Mouse (Mus musculus): ENCODE results near the gene Wnt1. TPM values are rescaled to one million over a fixed set of nuclear protein-coding genes. Genes with fewer than 3 reads are reported as not detected.

Wnt1 gene
- polyA plus RNA-seq, 1 experiment from 2014 or later, result not detected

- Histone ChIP-seq H3K4me2 (ENCODE audit: low read length) (no peak overlapping the region), H3K36me3 (ENCODE audit: insufficient read depth, low read length) (0 out of 2 replicates have a peak, but pooled peaks cover 2% of the 10 kb centered on the region), H3K27ac (no peak overlapping the region), H3K9ac (ENCODE audit: low read depth, low read length) (no peak overlapping the region), H3K4me3 (replicated peaks; ENCODE audit: low read depth, low read length) (no peak overlapping the region), H3K9me3 (replicated peaks; ENCODE audit: low read length) (no peaks in the 10 kb centered on the region), H3K27me3 (ENCODE audit: insufficient read depth, low read length) (no peaks in the 10 kb centered on the region), H3K4me1 (replicated peaks; ENCODE audit: insufficient read depth, low read length) (0 out of 2 replicates have a peak, but pooled peaks cover 3% of the 10 kb centered on the region)
- DNase-seq (ENCODE audit: low spot score), result no peak
- ATAC-seq (replicated peaks; ENCODE audit: low FRiP score, low read depth), result no peak
- TF ChIP-seq CTCF (IDR thresholded peaks at IDR 0.05; ENCODE audit: low read depth), result no peak
- 95% methylated on average over 2 of the region's 2 CpGs for WGBS
Observed at GRCm38 (mm10) chr15:98749093-98749492, 40.6 kb upstream of the Wnt1 start.

- TF ChIP-seq CTCF (IDR thresholded peaks at IDR 0.05; ENCODE audit: low read depth), result no peak
- no peak for ATAC-seq (replicated peaks; ENCODE audit: low FRiP score, low read depth)
Observed at GRCm38 (mm10) chr15:98753021-98753423, 36.6 kb upstream of the Wnt1 start.

GRCm38 (mm10) chr15:98754125-98754524 is 35.5 kb upstream of the Wnt1 start:
- Histone ChIP-seq H3K9ac (ENCODE audit: low read depth, low read length) (no peak overlapping the region), H3K27me3 (ENCODE audit: insufficient read depth, low read length) (no peaks in the 10 kb centered on the region), H3K4me1 (replicated peaks; ENCODE audit: insufficient read depth, low read length) (no peaks in the 10 kb centered on the region), H3K4me2 (ENCODE audit: low read length) (no peak overlapping the region), H3K4me3 (replicated peaks; ENCODE audit: low read depth, low read length) (no peak overlapping the region), H3K27ac (no peak overlapping the region), H3K9me3 (replicated peaks; ENCODE audit: low read length) (no peaks in the 10 kb centered on the region), H3K36me3 (ENCODE audit: insufficient read depth, low read length) (peaks cover 2% of the 10 kb centered on the region; the same call in 1 of the 2 replicates)
- 94% methylated on average over 2 of the region's 2 CpGs for WGBS
- TF ChIP-seq CTCF (IDR thresholded peaks at IDR 0.05; ENCODE audit: low read depth), result no peak
- DNase-seq (ENCODE audit: low spot score) (no peak), ATAC-seq (replicated peaks; ENCODE audit: low FRiP score, low read depth) (no peak)

More at GRCm38 (mm10) chr15:98753021-98753423, 36.6 kb upstream of the Wnt1 start:
- H3K4me1 ChIP-seq (replicated peaks; ENCODE audit: insufficient read depth, low read length), result 0 out of 2 replicates have a peak, but pooled peaks cover under 1% of the 10 kb centered on the region
- H3K9ac ChIP-seq (ENCODE audit: low read depth, low read length), result no peak overlapping the region
- H3K27me3 ChIP-seq (ENCODE audit: insufficient read depth, low read length), result no peaks in the 10 kb centered on the region
- no peak overlapping the region for H3K27ac ChIP-seq
- DNase-seq (ENCODE audit: low spot score), result no peak
- no peaks in the 10 kb centered on the region for H3K9me3 ChIP-seq (replicated peaks; ENCODE audit: low read length)
- H3K36me3 ChIP-seq (ENCODE audit: insufficient read depth, low read length), result peaks cover 2% of the 10 kb centered on the region; the same call in 1 of the 2 replicates
- WGBS, result 82% methylated on average over 8 of the region's 8 CpGs
- H3K4me2 ChIP-seq (ENCODE audit: low read length), result no peak overlapping the region
- no peak overlapping the region for H3K4me3 ChIP-seq (replicated peaks; ENCODE audit: low read depth, low read length)

- Histone ChIP-seq H3K9ac (ENCODE audit: low read depth, low read length) (peak overlapping the region; percentile 95), H3K27me3 (ENCODE audit: insufficient read depth, low read length) (no peaks in the 10 kb centered on the region), H3K4me3 (replicated peaks; ENCODE audit: low read depth, low read length) (peak overlapping the region; percentile 93), H3K4me2 (ENCODE audit: low read length) (peak overlapping the region; percentile 92), H3K4me1 (replicated peaks; ENCODE audit: insufficient read depth, low read length) (peaks cover 10% of the 10 kb centered on the region), H3K27ac (peak overlapping the region; percentile 94), H3K9me3 (replicated peaks; ENCODE audit: low read length) (no peaks in the 10 kb centered on the region), H3K36me3 (ENCODE audit: insufficient read depth, low read length) (0 out of 2 replicates have a peak, but pooled peaks cover 6% of the 10 kb centered on the region)
- peak; percentile 84 for ATAC-seq (replicated peaks; ENCODE audit: low FRiP score, low read depth)
- 0 out of 2 replicates have a peak, but pooled peaks have one; percentile 30 for TF ChIP-seq CTCF (IDR thresholded peaks at IDR 0.05; ENCODE audit: low read depth)
- WGBS, result 0% methylated on average over 20 of the region's 24 CpGs
- peak; percentile 94 for DNase-seq (ENCODE audit: low spot score)
Observed at GRCm38 (mm10) chr15:98762201-98762621, 27.4 kb upstream of the Wnt1 start.

DNA sequence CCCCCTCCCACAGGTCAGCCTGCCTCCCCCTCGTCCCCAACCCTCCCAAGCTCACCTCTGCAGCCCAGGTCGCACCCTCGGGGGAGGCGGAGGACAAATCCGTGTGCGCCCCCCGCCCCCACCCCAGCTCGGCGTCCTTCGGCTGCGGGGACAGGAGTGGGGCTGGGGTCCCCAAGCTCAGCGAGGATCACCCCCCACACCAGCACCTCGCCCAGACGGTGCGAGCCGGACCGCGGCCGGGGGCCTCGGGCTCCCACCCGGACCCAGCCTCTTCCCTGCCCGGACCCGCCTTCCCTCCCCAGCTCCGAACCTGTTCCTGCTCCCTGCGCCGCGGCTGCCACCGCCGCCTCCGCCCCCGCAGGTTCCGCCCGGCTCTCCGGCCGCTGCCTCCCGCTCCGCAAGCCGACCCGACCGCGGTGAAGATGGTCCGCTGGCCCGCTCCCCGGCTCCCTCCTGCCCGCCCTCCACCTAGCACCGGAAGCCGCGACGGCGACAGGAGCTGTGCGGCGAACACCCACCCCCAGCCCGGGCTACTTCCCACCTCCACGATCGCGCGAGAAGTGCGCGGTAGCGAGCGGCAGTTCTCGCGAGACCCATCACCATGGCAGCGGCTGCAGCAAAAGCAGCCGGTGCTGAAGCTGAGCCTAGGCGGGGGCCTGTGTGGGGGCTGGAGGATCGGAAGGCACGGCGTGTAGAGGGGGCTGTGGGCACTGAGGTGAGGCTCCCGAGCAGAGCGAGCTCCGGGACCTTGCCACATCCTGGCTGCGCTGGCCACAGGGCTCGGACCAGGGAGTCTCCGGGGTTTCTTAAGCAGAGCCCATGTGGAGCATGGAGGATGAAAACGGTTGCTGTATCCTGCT is 26.8 kb upstream of the Wnt1 start, which contains the start of gene Arf3:
Arf3 (minus strand) TSS at position 545 of the 860 bp plus-strand sequence.
- no peak for TF ChIP-seq CTCF (IDR thresholded peaks at IDR 0.05; ENCODE audit: low read depth)
- peaks cover 10% of the 10 kb centered on the region for H3K4me1 ChIP-seq (replicated peaks; ENCODE audit: insufficient read depth, low read length)
- DNase-seq (ENCODE audit: low spot score) (peak; percentile 96), ATAC-seq (replicated peaks; ENCODE audit: low FRiP score, low read depth) (peak; percentile 93)
- H3K9ac ChIP-seq (ENCODE audit: low read depth, low read length), result peak within 1 kb of the TSS; percentile 95
- 0 out of 2 replicates have a peak, but pooled peaks cover 6% of the 10 kb centered on the region for H3K36me3 ChIP-seq (ENCODE audit: insufficient read depth, low read length)
- H3K4me2 ChIP-seq (ENCODE audit: low read length), result peak within 1 kb of the TSS; percentile 92
- peak within 1 kb of the TSS; percentile 93 for H3K4me3 ChIP-seq (replicated peaks; ENCODE audit: low read depth, low read length)
- H3K9me3 ChIP-seq (replicated peaks; ENCODE audit: low read length), result no peaks in the 10 kb centered on the region
- WGBS, result under 1% methylated on average over 66 of the region's 76 CpGs
- no peaks in the 10 kb centered on the region for H3K27me3 ChIP-seq (ENCODE audit: insufficient read depth, low read length)
- H3K27ac ChIP-seq, result peak within 1 kb of the TSS; percentile 94

DNA sequence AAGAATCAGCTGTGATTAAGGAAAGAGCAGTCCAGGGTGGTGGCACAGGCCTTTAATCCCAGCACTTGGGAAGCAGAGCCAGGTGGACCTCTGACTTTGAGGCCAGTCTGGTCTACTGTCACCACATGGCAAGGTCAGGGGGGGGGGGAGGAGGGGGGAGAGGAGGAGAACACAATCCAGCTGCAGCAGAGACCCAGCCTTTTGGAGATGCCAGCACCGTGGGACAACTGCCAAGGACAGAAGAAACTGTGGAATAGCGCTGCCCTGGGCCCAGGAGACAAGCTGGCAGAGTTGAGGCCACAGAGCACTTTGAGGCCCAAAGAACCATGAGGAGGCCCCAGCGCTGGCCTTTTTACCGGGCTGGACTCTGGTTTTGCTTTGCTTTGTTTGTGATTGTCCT is 23.7 kb upstream of the Wnt1 start:
- DNase-seq (ENCODE audit: low spot score), result no peak
- no peak for TF ChIP-seq CTCF (IDR thresholded peaks at IDR 0.05; ENCODE audit: low read depth)
- no peaks in the 10 kb centered on the region for H3K9me3 ChIP-seq (replicated peaks; ENCODE audit: low read length)
- H3K27ac ChIP-seq, result no peak overlapping the region
- 66% methylated on average over 4 of the region's 4 CpGs for WGBS
- H3K36me3 ChIP-seq (ENCODE audit: insufficient read depth, low read length), result no peaks in the 10 kb centered on the region
- no peak overlapping the region for H3K4me2 ChIP-seq (ENCODE audit: low read length)
- no peak overlapping the region for H3K4me3 ChIP-seq (replicated peaks; ENCODE audit: low read depth, low read length)
- peaks cover under 1% of the 10 kb centered on the region; the same call in 1 of the 2 replicates for H3K27me3 ChIP-seq (ENCODE audit: insufficient read depth, low read length)
- H3K4me1 ChIP-seq (replicated peaks; ENCODE audit: insufficient read depth, low read length), result peaks cover 10% of the 10 kb centered on the region
- ATAC-seq (replicated peaks; ENCODE audit: low FRiP score, low read depth), result no peak
- no peak overlapping the region for H3K9ac ChIP-seq (ENCODE audit: low read depth, low read length)

Measured in kidney, postnatal 0 days (tissue).